Mouse (Mus musculus) ES-E14 (cell line): ENCODE results near the gene Ric8b. TPM values are rescaled to one million over a fixed set of nuclear protein-coding genes. Genes with fewer than 3 reads are reported as not detected.
A peak's percentile ranks its signal among the peaks of the same experiment; 100 is the strongest.

Experiments
- DNase-seq: peaks from one replicate; pipeline ENCODE4 v3.0.0-alpha.2; 2013; ENCODE audit warnings: low read depth, low spot score
- H3K27ac ChIP-seq: 2 replicates; pipeline ENCODE4 v1.5.1; 2012; ENCODE audit warnings: low read depth, mild to moderate bottlenecking, low read length, moderate library complexity, mixed read lengths; ENCODE audit not compliant: poor library complexity, insufficient read depth, severe bottlenecking
- H3K36me3 ChIP-seq: 2 replicates; pipeline ENCODE4 v1.6.1; 2012; ENCODE audit warnings: mild to moderate bottlenecking, low read length, moderate library complexity, mixed read lengths; ENCODE audit not compliant: control insufficient read depth, poor library complexity, insufficient read depth, severe bottlenecking
- H3K4me1 ChIP-seq, 2 experiments: fragments of 150-350 bp in 1 of 2; sonication (generic) in 1 of 2; 2 replicates each; pipeline ENCODE4 v1.6.1; 2012; ENCODE audit warnings: low read length in 2 of 2, mild to moderate bottlenecking in 1 of 2, mixed read lengths in 1 of 2; ENCODE audit not compliant: control insufficient read depth in 2 of 2, insufficient read depth in 2 of 2, poor library complexity in 1 of 2
- H3K4me3 ChIP-seq, 2 experiments: fragments of 150-350 bp in 1 of 2; sonication (generic) in 1 of 2; 2 replicates each; pipeline ENCODE4 v1.5.1; 2012; ENCODE audit warnings: low read length in 2 of 2, low read depth in 1 of 2, mild to moderate bottlenecking in 1 of 2, mixed read lengths in 1 of 2; ENCODE audit not compliant: insufficient read depth in 1 of 2, poor library complexity in 1 of 2, severe bottlenecking in 1 of 2
- H3K9ac ChIP-seq: 2 replicates; pipeline ENCODE4 v1.6.1; 2012; ENCODE audit warnings: low read depth, mild to moderate bottlenecking, low read length, mixed read lengths; ENCODE audit not compliant: poor library complexity, insufficient read depth, severe bottlenecking
- H3K9me3 ChIP-seq: fragments of 150-350 bp; sonication (generic); 2 replicates; pipeline ENCODE4 v1.6.1; 2012; ENCODE audit warnings: low read depth, mild to moderate bottlenecking, low read length; ENCODE audit not compliant: control insufficient read depth, insufficient read depth
- CHD2 ChIP-seq: IDR thresholded peaks from 2 replicates; pipeline ENCODE4 v1.6.1; 2014; ENCODE audit warnings: mild to moderate bottlenecking, low read depth, low read length, inconsistent platforms
- HCFC1 ChIP-seq: IDR thresholded peaks from 2 replicates; pipeline ENCODE4 v1.6.1; 2012; ENCODE audit warnings: low read length, inconsistent platforms, borderline replicate concordance; ENCODE audit not compliant: insufficient read depth
- MAFK ChIP-seq: IDR thresholded peaks from 2 replicates; pipeline ENCODE4 v1.6.1; 2014; ENCODE audit warnings: mild to moderate bottlenecking, low read depth, low read length, inconsistent platforms; ENCODE audit not compliant: insufficient read depth
- ZC3H11A ChIP-seq: IDR thresholded peaks from 2 replicates; pipeline ENCODE4 v1.6.1; 2012; ENCODE audit warnings: low read depth, mild to moderate bottlenecking, inconsistent platforms, low read length, borderline replicate concordance
- ZNF384 ChIP-seq: IDR thresholded peaks from 2 replicates; pipeline ENCODE4 v1.6.1; 2012; ENCODE audit warnings: low read depth, low read length, inconsistent platforms
- in situ Hi-C, 2 experiments: fragments of 600-800 bp; cut with MboI; formaldehyde crosslinking; loops; one replicate each; pipeline ENCODE4 v1.15.1; 2025; ENCODE audit warnings: low sequenced_read_pairs in 2 of 2, inconsistent platforms in 1 of 2; ENCODE audit not compliant: unreplicated experiment in 2 of 2
- total RNA-seq: library from RNA; depleted of rRNA; stranded (reverse); fragments of 300-350 nt; gene quantifications from 2 replicates; pipeline ENCODE4 v1.2.3, GENCODE M21; 2012

Ric8b gene
- total RNA-seq, 1 experiment = 17.2 TPM

- TF ChIP-seq ZNF384 = no peak
- TF ChIP-seq ZC3H11A = no peak
- TF ChIP-seq HCFC1 = no peak
- Histone ChIP-seq H3K4me3 (no peak overlapping the region), H3K36me3 (no peaks in the 10 kb centered on the region; the same call in 1 of the 2 replicates), H3K4me1 (peaks cover 3 to 32% of the 10 kb centered on the region in 2 experiments; a peak in 2 of 4 replicates), H3K9me3 (no peaks in the 10 kb centered on the region), H3K9ac (no peak overlapping the region), H3K27ac (no peak overlapping the region)
- no peak for DNase-seq
- in situ Hi-C loops = no loop called here
Measured at GRCm38 (mm10) chr10:84906895-84907294, 10.5 kb upstream of the Ric8b start.

GRCm38 (mm10) chr10:84908006-84908405 lies 9.4 kb upstream of the Ric8b start:
- Histone ChIP-seq H3K4me3 (no peak overlapping the region), H3K9ac (no peak overlapping the region), H3K4me1 (peaks cover 6 to 36% of the 10 kb centered on the region in 2 experiments; a peak in 3 of 4 replicates), H3K9me3 (no peaks in the 10 kb centered on the region), H3K27ac (no peak overlapping the region), H3K36me3 (no peaks in the 10 kb centered on the region; the same call in 1 of the 2 replicates)
- DNase-seq = no peak
- TF ChIP-seq ZC3H11A (no peak), MAFK (no peak), ZNF384 (no peak), HCFC1 (no peak), CHD2 (no peak)
- in situ Hi-C loops = no loop called here

- H3K9me3 ChIP-seq = no peaks in the 10 kb centered on the region
- H3K4me3 ChIP-seq = no peak overlapping the region
- TF ChIP-seq ZNF384 = no peak
- TF ChIP-seq ZC3H11A = no peak
- no peak for TF ChIP-seq MAFK
- no peak for TF ChIP-seq HCFC1
- TF ChIP-seq CHD2 = no peak
- in situ Hi-C loops = no loop called here
- no peak overlapping the region for H3K27ac ChIP-seq
- no peak for DNase-seq
- H3K36me3 ChIP-seq = no peaks in the 10 kb centered on the region; the same call in 1 of the 2 replicates
- H3K4me1 ChIP-seq = peaks cover 6 to 35% of the 10 kb centered on the region in 2 experiments; a peak in 3 of 4 replicates
- no peak overlapping the region for H3K9ac ChIP-seq
Measured at GRCm38 (mm10) chr10:84908471-84908870, 8.9 kb upstream of the Ric8b start.

GRCm38 (mm10) chr10:84909021-84909801 lies 8.2 kb upstream of the Ric8b start:
- Histone ChIP-seq H3K4me1 (peaks cover 6 to 30% of the 10 kb centered on the region in 2 experiments; a peak in 3 of 4 replicates), H3K4me3 (peak overlapping the region; percentile 4 to 42; a peak in 2 of 4 replicates), H3K36me3 (no peaks in the 10 kb centered on the region; the same call in 1 of the 2 replicates), H3K27ac (peak overlapping the region; percentile 84), H3K9ac (peak overlapping the region; percentile 30; the same call in 1 of the 2 replicates), H3K9me3 (no peaks in the 10 kb centered on the region)
- TF ChIP-seq ZNF384 (no peak), CHD2 (no peak), MAFK (no peak), HCFC1 (no peak), ZC3H11A (no peak)
- in situ Hi-C loops = no loop called here
- no peak for DNase-seq
